Mouse (Mus musculus) cortical plate, adult 2 months (tissue): ENCODE results near the gene Synpo2.

Experiments used
- CTCF ChIP-seq: fragments of 200-500 bp; IDR thresholded peaks from 2 replicates; pipeline ENCODE4 v1.5.1; 2011; ENCODE audit warnings: mild to moderate bottlenecking, control low read depth, low read length; ENCODE audit not compliant: insufficient read depth; ENCODE audit errors: extremely low read depth
- POLR2A ChIP-seq: fragments of 200-500 bp; IDR thresholded peaks from 2 replicates; pipeline ENCODE4 v1.6.1; 2011; ENCODE audit warnings: mild to moderate bottlenecking, low read length, control low read depth; ENCODE audit not compliant: insufficient read depth; ENCODE audit errors: extremely low read depth

DNA sequence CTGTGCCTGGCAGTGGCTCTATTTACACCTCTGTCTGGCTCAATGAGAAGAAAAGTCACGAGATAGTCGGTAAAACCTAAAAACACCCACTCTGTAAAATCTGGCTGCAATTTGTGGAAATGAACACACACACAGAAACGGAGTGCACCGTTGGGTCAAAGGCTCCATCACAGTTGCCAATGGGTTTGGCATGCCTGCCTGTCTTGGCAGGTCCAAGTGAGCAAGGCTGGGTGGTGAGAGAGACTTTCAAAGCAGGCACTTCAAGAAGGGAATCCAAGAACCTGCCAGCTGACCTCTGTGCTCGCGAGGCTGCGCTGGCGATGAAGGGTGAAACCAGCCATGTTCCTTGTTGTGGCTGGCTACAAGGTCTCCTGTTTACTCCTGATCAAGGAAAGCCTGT, 107.2 kb downstream of the Synpo2 start:
- no peak for TF ChIP-seq CTCF
- no peak for TF ChIP-seq POLR2A
